Mouse (Mus musculus) spleen, adult 12 weeks (tissue): ENCODE results near the gene 4930518I15Rik.
"Not testable (repeated sequence)": the region's sequence is repeated elsewhere in the genome, so short reads cannot be mapped to it uniquely, and the experiment has no call there.

Source experiments
- DNase-seq: peaks from one replicate; pipeline ENCODE4 v3.0.0; 2022; ENCODE audit warnings: low spot score

Gene 4930518I15Rik

DNA sequence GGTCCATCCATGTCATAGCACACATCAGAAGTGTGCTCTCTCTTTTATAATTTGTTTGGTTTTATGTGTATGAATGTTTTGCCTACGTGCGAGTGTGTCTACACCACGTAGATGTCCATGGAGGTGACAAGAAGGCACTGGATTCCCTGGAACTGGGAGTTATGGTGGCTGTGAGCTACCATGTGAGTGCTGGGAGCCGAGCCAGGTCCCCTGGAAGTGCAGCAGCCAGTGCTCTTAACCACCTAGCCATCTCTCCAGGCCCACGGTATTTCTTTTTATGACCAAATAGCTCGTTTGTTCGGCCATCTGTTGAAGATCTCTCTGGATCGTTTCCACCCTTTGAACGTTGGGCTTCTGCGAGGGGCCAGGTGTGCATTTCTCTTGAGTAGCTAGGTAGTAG lies 14.4 kb downstream of the 4930518I15Rik start:
- DNase-seq = no peak

DNA sequence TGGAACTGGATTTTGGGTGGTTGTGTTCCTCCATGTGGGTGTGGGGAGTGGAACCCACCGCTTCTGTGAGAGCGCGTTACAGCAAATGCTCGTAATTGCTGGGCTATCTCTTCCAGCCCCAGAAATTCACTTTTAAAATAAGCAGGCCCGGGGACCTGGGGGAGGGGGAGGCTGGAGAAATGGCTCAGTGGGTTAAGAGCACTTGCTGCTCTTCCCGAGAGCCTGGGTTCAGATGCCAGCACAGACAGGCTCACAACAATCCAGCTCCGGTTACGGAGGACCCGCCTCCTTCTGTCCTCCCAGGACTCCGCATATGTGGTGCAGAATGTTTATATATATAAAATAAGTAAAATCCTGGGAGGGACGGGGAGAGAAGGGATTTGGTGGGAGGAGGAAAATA lies 15.0 kb downstream of the 4930518I15Rik start:
- DNase-seq = no peak

DNA sequence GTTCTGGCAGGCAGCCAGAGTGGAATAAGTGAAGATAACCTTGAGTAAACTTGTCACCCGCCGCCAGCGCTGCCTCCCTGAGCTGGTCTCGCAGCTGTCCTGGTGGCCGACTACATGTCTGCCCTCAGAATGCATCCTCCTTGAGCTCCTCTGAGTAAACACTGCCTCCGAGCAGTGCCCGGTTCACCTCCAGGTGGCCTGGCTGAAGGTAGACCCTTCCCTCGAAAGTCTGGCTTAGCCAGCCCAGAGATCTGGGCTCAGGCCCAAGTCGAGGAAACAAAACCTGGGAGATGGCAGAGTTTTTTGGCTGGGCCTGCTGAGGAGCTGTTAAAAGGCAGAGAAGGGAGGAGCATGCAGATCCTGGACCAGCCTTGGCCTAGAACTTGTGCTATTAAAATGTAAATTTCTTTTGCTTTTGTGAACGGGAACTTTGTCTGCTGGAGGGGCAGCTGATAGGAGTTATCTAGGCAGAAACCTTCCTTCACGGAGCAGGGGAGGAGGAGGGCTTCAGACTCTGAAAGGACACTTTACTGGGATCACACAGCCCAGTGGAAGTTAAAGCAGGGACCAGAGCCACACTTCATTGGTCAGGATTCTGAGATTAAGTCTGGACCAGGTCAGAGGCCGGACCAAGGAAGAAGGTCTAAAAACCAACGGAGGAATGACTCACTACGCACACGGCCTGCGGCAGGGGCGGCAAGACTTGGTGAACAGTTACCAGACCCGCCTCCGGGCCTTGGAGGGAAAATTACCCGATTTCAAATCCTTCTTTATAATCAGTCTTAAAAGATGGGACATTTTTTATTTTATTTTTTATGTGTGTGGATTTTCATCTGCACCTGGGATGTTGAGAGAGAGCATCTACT lies 15.7 kb downstream of the 4930518I15Rik start:
- DNase-seq = peak; percentile 29

DNA sequence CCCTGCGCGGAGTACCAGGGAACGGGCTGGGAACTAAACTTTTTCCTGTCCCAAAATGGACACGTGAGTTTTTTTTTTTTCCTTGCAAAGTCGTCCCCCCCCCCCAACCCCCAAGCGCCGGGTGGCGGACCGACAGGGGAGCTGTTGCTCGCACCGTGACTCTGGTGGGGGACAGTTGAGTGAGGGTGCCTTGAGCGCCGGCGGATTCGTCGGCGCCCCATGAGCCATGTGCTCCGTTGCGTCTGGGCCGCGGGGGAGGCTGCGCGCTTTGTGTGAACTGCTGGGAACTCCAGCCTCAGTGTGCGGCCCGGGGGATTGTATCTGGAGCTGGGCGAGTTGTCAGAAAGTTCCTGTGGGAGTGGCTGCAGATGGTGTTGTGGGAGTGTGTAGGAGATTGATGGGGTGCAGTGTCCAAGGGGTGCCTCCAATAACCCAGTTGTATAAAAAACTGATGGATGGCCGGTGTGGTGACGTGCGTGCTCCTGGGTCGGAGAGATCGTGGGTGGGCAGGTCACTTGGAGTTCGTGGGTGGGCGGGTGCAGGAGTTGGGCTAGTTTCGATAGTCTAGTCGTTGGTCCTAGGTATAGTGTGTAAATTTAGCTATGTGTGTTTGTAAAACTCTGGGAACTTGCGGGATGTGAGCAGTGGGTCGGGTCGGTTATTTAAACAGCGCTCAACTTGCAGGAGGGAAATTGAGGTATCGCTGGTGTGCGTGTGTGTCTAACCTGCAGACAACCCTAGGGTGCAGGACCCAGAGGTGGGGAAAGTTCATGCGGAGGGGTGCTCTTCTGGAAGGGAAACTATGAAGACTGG lies 16.5 kb downstream of the 4930518I15Rik start:
- DNase-seq = peak; percentile 24

DNA sequence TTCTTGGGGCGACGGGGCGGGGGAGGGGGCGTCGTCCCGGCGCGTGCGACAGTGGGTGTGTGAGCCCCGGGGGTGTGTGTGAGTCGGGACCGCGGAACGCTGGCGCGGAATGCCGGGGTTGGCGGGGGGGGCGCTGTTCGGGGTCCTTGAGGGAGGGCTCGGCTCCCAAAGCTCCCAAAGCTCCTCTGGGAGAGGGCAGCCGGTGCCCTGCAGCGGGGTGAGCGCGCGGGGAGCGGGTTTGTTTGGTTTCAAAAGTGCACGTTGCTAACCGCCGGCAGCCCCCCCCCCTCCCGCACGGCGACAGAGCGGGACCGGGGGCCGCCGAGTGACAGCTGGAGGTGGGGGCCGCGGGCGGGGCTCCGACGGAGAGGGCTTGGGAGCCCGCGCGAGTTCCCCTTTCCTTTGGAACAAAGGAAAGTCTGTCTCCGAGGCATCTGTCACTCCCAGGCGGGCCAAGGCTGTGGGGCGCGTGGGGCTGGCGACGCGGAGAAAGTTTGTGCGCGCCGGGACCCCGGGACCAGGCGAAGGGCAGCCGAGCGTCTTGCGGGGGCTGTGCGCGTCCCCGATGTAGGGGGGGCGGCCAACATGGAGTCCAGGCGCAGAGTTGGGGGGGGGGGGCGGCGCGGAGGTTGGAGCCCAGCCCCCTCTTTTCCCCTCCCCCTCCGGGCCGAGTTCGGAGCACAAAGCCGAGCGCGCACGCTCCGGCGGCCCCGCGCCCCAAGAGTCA lies 17.3 kb downstream of the 4930518I15Rik start:
- peak; percentile 15 for DNase-seq

DNA sequence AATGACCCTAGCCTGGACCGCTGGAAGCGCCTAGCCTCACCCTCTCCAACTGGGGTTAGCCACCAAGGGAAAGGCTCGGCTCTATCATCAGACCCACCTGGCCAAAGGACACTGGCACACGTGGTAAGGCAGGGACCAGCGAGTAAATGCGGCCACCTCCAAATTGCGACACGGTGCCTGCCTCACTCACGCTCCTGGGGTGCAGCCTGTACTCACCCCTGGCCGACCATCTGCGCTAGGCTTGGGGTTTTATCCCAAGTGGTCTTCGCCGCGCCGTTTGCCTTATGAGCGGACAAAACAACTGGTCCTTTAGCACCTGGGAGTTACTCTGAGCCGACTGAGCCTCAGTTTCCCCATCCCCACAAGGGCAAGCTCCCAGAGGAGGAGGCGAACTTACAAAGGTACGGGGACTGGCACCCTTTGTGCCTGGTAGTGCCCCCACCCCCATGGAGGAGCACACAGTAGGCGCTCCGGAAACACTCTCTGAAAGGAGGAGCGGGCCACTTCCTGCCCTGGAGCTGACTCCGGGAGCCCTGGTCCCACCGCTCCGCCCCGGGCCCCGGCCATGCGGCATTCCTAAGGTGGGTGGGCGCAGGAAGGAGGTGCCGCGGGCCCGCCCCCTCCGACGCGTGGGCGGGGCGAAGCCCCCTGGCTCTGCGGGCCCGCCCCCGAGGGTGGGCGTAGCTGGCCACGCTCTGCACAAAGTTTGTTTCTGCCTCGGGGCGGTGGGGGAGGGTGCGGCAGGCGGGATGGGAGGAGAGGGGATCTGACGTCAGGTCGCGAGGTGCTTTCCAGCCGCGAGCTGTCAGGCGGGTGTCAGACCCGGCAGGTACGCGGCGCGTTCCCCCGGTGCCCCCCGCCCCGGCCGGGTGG lies 18.2 kb downstream of the 4930518I15Rik start, which contains the start of gene Tgif2:
Gene Tgif2, plus strand, starts transcription at position 689 of the 873 bp plus-strand sequence.
- peak; percentile 56 for DNase-seq

DNA sequence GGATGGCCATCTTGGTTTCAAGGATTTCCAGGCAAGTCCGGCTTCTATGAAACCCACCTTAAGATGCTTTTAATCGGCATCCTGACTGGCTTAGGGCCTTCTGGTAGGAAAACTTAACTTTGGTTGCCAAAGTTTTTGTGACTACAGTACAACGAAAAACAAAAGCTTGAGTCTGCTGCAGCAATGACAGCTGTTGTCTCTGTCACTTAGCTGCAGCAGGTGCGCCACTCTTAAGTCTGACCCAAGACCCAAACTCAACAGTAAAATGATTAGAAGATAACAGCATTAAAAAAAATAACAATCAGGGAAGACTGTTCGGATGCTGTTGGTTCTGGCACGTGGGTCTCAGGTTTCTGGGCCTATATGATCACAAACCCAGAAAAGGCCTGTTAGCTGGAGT lies 18.9 kb downstream of the 4930518I15Rik start:
- DNase-seq = no peak

DNA sequence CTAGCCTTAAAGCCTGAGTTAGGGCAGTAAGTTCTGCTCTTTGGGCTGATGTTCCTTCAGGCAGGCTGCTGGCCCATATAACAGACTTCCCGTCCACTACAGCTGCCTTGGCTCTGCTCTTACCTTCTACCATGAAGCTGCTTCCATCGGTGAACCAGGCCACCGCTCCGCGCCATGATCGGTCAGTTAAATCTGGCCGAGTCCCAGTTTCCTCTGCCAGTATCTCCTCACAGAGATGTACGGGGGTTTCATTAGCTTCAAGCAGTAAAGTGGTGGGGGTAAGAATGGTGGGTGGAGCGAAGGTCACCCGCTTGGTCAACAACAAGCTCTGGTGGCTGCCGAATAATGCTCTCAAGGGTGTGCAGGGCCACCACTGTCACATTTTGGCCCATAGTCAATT lies 23.4 kb downstream of the 4930518I15Rik start:
- no peak for DNase-seq

DNA sequence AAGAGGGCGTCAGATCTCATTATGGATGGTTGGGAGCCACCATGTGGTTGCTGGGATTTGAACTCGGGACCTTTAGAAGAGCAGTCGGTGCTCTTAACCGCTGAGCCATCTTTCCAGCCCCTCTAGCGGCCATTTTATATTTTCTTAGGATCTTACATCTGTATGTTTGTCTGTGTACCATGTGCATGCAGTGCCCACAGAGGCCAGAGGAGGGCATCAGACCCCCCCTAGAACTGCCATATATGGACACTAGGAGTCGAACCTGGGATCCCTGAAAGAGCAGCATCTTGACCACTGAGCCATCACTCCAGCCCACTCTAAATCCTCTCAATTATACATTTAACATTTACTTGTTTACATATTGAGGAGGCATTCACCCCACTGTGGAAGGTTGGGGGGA lies 32.6 kb downstream of the 4930518I15Rik start:
- DNase-seq = not testable (repeated sequence)

DNA sequence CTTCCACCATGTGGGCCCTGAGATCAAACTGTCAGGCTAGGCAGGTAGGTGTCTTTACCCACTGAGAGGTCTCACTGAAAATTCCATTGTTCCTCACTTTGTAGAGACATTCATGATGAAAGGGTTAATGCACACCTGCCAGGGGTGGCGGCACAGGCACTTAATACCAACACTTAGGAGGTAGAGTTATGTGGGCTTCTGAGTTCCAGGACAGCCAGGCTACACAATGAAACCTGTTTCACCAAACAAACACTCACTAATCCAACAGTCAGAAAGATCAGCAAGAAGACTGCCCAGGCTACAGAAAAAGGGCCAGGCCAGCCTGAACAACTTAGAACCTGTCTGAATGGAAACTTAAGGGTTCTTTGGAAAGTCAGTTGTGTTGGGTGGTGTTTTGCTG lies 41.6 kb downstream of the 4930518I15Rik start:
- no peak for DNase-seq

DNA sequence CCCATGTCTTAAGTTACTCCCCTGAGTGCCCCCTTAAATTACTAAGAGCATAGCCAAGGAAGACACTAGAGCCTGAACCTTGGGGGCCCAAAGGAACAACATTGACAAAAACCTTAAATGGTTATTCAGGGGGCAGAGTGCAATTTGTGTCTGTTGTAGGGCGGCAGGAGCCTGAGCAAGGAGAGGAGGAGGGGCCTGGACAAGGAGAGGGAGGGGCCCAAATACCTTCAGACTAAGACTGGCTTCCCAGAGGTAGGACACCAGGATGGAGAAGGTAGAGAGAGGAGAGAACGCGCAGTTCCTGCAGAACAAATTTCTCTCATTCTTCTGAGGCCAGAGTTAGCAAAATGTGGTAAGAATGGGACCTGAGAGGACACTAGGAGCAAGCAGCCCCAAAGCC lies 42.3 kb downstream of the 4930518I15Rik start:
- no peak for DNase-seq

DNA sequence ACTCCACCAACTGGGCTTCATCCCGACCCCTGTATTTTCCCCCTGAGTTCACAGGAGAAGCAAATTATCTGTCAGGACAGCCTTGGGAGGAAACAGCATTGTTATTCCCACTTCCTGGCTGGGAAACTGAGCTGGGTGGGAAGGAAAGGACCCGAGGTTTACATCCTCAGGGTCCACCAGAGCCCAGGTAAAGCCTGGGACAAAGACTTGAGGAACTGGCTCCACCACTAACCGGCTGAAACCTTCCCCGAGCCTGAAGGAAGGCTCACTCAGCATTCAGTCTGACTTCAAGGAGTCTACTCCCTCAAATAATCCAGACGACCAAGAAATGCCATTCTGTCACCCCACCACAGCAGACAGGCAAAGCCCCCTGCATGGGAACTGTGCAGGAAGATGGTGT lies 42.9 kb downstream of the 4930518I15Rik start:
- no peak for DNase-seq

DNA sequence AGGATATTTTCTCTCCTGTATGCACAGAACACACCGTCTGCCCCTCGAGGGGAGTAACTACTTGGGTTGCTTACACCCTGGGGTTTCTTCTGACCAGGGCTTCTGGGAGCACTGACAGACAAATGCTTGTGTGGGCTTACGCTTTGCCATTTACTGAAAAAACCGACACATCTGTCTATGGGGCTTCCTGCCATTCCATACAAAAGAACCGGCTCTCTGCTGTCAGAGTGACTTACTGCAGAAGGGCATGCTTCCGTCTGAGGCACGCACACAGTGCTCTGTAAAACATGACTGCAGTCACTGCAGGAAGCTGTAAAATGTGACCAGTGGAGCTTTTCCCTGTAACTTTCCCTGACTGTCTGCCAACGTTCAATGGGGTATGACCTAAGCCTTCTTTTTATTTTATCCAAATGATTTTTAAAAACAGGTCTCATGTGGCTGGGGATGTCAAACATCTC lies 43.4 kb downstream of the 4930518I15Rik start:
- DNase-seq = no peak

DNA sequence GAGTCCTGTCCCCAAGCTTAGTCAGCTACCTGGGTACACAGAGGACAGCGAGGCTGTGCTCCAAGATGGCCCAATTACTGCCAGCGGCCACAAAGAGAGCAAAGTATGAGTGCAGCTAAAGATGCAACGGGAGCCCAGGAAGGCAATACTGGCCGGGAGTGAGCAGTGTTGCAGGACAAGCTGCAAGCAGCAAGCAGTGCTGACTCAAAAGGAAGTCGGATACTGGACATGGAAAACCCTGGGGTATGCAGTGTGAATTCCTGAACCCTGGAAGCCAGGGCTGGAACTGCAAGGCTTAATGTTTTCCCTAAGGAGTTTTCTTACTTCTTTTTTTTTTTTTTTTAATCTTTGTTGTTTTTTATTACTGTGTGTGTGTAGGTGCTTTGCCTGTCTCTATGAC lies 46.2 kb downstream of the 4930518I15Rik start:
- DNase-seq = no peak

DNA sequence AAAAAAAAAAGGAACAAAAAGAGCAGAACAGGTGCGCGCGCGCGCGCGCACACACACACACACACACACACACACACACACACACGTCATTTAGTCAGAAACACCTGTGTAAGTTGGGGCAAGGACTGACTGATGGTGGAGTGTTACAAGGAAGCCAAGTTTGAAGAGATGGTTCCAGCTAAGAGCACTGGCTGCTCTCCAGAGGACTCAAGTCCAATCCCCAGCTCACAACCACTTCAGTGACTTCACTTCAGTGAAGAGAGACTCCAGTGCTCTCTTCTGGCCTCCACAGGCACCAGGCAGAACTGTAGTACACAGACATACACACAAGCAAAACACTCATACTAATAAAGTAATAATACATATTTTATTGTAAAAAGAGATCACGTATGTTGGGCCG lies 47.0 kb downstream of the 4930518I15Rik start:
- no peak for DNase-seq

DNA sequence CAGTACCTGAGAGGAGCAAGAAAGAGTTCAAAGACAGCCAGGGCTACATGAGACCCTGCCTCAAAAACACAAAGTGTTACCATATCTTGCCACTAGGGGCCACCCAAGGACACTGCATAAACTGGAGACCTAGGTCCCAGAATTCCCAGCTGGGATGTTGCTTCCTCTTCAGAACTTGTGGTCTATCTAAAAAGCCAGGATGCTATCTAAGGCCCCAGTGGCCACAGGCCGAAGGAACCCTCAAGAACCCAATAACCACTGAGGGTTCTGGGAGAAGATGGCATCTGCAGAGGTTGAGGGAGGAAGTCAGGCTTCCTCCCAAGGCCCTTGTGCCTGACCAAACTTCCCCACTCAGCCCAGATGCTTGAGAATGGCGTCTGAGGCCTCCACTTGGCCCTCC lies 48.2 kb downstream of the 4930518I15Rik start:
- no peak for DNase-seq

DNA sequence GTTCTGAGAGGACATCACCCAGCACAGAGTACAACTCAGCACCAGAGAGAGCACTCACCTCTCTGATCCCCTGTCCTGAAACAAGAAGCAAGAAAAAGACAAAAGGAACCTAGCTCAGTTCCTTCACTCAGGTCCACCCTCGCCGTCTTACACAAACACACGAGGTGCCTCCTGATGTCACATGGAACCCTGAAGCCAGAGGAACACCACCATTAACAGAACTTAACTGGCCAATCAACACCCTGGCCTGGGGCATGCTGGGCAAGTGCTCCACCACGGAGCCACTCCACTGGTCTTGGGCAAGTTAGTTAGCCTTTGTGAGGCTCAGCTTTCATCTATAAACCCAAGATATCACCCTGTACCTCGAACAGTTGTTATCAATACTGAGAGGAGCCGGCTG lies 50.9 kb downstream of the 4930518I15Rik start:
- no peak for DNase-seq
